Mouse (Mus musculus) inflammation-experienced regulatory T-cells (primary cell): ENCODE measurements around the gene Gm13199. TPM values are rescaled to one million over a fixed set of nuclear protein-coding genes. Genes with fewer than 3 reads are reported as not detected.

Source experiments
- polyA plus RNA-seq, 2 experiments: library from polyadenylated mRNA; unstranded; fragments of 100-300 nt; shearing (Covaris generic); gene quantifications; one replicate each; pipeline ENCODE4 v1.2.1; 2017

Gene Gm13199
- 1 to 10 TPM; 1.3 to 1.8 TPM for polyA plus RNA-seq

GRCm38 (mm10) chr2:5862834-5863233, at the start of gene Gm13199:
Gm13199 (minus strand) TSS chr2:5862934.

GRCm38 (mm10) chr2:5894843-5895570, 32.3 kb upstream of the Gm13199 start, which contains the start of gene Sec61a2:
Sec61a2 (minus strand) TSS chr2:5895432.

GRCm38 (mm10) chr2:5844873-5845631, 17.7 kb downstream of the Gm13199 start, which contains the start of the genes Nudt5 and Cdc123:
Nudt5 (plus strand) TSS chr2:5845019.
Cdc123 (minus strand) TSS chr2:5845164.

Other genes starting within 250 kb of the Gm13199 start
- 10 to 100 TPM; 33.5 to 39.7 TPM for gene Camk1d, start 148.4 kb downstream of the Gm13199 start, polyA plus RNA-seq
- 10 to 100 TPM; 31.8 to 32.6 TPM for gene Nudt5, start 17.9 kb downstream of the Gm13199 start, polyA plus RNA-seq
- 100 to 1,000 TPM; 168 to 187 TPM for gene Cdc123, start 17.8 kb downstream of the Gm13199 start, polyA plus RNA-seq
- 10 to 100 TPM; 20.7 to 23.7 TPM for gene Sec61a2, start 32.5 kb upstream of the Gm13199 start, polyA plus RNA-seq
- gene Dhtkd1, start 79.9 kb upstream of the Gm13199 start, polyA plus RNA-seq = 1 to 10 TPM in 1 of 2 experiments, under 1 TPM in 1; 0.64 to 2.1 TPM
- gene Upf2, start 88.5 kb upstream of the Gm13199 start, polyA plus RNA-seq = 10 to 100 TPM; 17.2 to 18.6 TPM